Mouse (Mus musculus) embryonic facial prominence, embryonic 10.5 days (tissue): Measurements from ENCODE around the gene Usp35. TPM values are rescaled to one million over a fixed set of nuclear protein-coding genes. Genes with fewer than 3 reads are reported as not detected.

Experiments used
- DNase-seq: peaks from one replicate; pipeline ENCODE4 v3.0.0-alpha.2; 2017; ENCODE audit warnings: low spot score
- H3K27ac ChIP-seq: fragments of 300-500 bp; sonication (generic); replicated peaks from 2 replicates; pipeline ENCODE4 v1.5.1; 2016; ENCODE audit warnings: mild to moderate bottlenecking
- H3K27me3 ChIP-seq: fragments of 300-500 bp; sonication (generic); replicated peaks from 2 replicates; pipeline ENCODE4 v1.6.1; 2016; ENCODE audit warnings: low read depth, mild to moderate bottlenecking; ENCODE audit not compliant: poor library complexity, severe bottlenecking
- H3K36me3 ChIP-seq: fragments of 300-500 bp; sonication (generic); replicated peaks from 2 replicates; pipeline ENCODE4 v1.6.1; 2016; ENCODE audit warnings: mild to moderate bottlenecking, moderate library complexity
- H3K4me1 ChIP-seq: fragments of 300-500 bp; sonication (generic); 2 replicates; pipeline ENCODE4 v1.6.1; 2016
- H3K4me3 ChIP-seq: fragments of 300-500 bp; sonication (generic); 2 replicates; pipeline ENCODE4 v1.5.1; 2016; ENCODE audit warnings: mild to moderate bottlenecking, moderate library complexity
- H3K9me3 ChIP-seq: fragments of 300-500 bp; sonication (generic); 2 replicates; pipeline ENCODE4 v1.6.1; 2016; ENCODE audit warnings: mild to moderate bottlenecking
- WGBS: fragments of 180-500 bp; shearing (Covaris S2); methylation state at CpG from one replicate; pipeline ENCODE4 v1.1.7; 2016; 5-methylcytosine and 5-hydroxymethylcytosine counted together
- polyA plus RNA-seq: library from polyadenylated mRNA; unstranded; fragments of >200 nt; fragmentation: Nextera tagmentation; extraction: Ambion mirVana; gene quantifications from 2 replicates; pipeline ENCODE4 v1.2.1, GENCODE M21; 2016

Gene Usp35
- polyA plus RNA-seq, 1 experiment from 2014 or later: 1.8 TPM

- WGBS: 83% methylated on average over 5 of the region's 5 CpGs
- no peaks in the 10 kb centered on the region for H3K36me3 ChIP-seq
- no peak overlapping the region for H3K4me3 ChIP-seq
- no peak overlapping the region for H3K27ac ChIP-seq
- H3K4me1 ChIP-seq: 0 out of 2 replicates have a peak, but pooled peaks cover 4% of the 10 kb centered on the region
- no peaks in the 10 kb centered on the region for H3K9me3 ChIP-seq
- no peaks in the 10 kb centered on the region for H3K27me3 ChIP-seq
- DNase-seq: no peak
Measured at GRCm38 (mm10) chr7:97356253-97356652, 24.4 kb upstream of the Usp35 start.

GRCm38 (mm10) chr7:97355068-97355841 is 23.4 kb upstream of the Usp35 start:
- H3K27ac ChIP-seq: no peak overlapping the region
- WGBS: 48% methylated on average over 13 of the region's 13 CpGs
- no peaks in the 10 kb centered on the region for H3K27me3 ChIP-seq
- H3K9me3 ChIP-seq: no peaks in the 10 kb centered on the region
- H3K4me3 ChIP-seq: no peak overlapping the region
- H3K36me3 ChIP-seq: no peaks in the 10 kb centered on the region
- 0 out of 2 replicates have a peak, but pooled peaks cover 4% of the 10 kb centered on the region for H3K4me1 ChIP-seq
- DNase-seq: no peak

DNA sequence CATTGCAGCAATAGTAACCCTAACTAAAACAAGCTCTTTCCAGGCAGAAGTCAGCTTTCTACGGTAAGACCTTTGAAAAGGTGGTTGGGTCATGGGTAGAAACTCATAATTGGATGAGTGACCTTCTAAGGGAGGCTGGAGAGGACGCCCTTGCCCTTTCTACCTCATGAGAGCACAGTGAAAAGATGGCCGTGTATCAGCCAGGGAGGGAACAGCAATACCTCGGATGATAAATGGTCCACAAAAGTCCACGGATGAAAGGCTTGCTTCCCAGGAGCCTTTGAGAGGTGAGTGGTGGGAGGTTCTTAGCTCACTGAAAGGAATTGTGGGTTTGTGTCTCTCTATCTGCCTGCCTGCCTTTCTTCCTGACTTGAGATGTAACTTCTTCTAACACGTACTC is 21.5 kb upstream of the Usp35 start:
- H3K27me3 ChIP-seq: no peaks in the 10 kb centered on the region
- DNase-seq: no peak
- 88% methylated on average over 6 of the region's 6 CpGs for WGBS

DNA sequence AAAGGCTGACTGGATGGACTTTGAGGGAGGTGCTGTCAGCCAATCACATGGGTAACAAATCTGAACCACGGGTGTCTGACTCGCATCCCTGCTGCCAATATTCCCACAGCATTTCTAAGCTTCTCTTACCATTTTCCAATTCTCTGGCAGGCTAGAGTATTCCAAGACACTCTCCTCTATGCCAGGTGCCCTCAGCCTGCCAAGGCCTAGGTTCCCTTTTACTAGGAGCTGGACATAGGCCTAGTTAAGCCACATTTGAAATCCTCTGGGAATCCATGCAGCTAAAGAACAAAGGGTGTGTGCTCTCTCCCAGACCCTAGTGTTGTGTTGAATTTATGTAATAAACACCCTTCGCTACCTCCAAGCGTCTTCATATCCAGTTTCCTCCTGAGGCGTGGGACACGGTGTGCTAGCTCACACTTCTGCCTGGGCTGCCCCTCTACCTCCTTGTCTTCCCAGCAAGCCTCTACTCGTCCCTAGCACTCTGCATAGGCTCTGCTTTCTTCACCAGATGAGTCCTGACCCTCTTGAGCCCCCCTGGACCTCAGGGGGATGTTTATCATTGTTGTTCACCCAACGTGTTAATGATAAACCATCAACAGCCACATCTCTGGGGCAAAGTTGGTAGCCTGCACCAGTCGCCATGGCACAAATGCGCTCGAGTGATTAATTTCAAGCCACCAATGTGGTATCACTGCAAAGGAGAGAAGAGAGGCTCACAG is 20.1 kb upstream of the Usp35 start:
- Histone ChIP-seq H3K4me1 (0 out of 2 replicates have a peak, but pooled peaks cover 4% of the 10 kb centered on the region), H3K4me3 (no peak overlapping the region), H3K9me3 (no peaks in the 10 kb centered on the region), H3K27ac (no peak overlapping the region), H3K27me3 (no peaks in the 10 kb centered on the region), H3K36me3 (no peaks in the 10 kb centered on the region)
- DNase-seq: no peak
- WGBS: 87% methylated on average over 11 of the region's 11 CpGs

More for the DNA sequence above, 21.5 kb upstream of the Usp35 start:
- no peaks in the 10 kb centered on the region for H3K36me3 ChIP-seq
- no peaks in the 10 kb centered on the region for H3K9me3 ChIP-seq
- no peak overlapping the region for H3K27ac ChIP-seq
- H3K4me3 ChIP-seq: no peak overlapping the region
- H3K4me1 ChIP-seq: 0 out of 2 replicates have a peak, but pooled peaks cover 4% of the 10 kb centered on the region

GRCm38 (mm10) chr7:97350891-97351290 is 19.1 kb upstream of the Usp35 start:
- no peak overlapping the region for H3K4me3 ChIP-seq
- 0 out of 2 replicates have a peak, but pooled peaks cover 6% of the 10 kb centered on the region for H3K4me1 ChIP-seq
- WGBS: 89% methylated on average over 5 of the region's 5 CpGs
- no peaks in the 10 kb centered on the region for H3K9me3 ChIP-seq
- DNase-seq: no peak
- H3K36me3 ChIP-seq: no peaks in the 10 kb centered on the region
- no peak overlapping the region for H3K27ac ChIP-seq
- no peaks in the 10 kb centered on the region for H3K27me3 ChIP-seq

- no peaks in the 10 kb centered on the region for H3K36me3 ChIP-seq
- H3K4me1 ChIP-seq: 0 out of 2 replicates have a peak, but pooled peaks cover 2% of the 10 kb centered on the region
- DNase-seq: no peak
- H3K27ac ChIP-seq: no peak overlapping the region
- 88% methylated on average over 6 of the region's 6 CpGs for WGBS
- H3K9me3 ChIP-seq: no peaks in the 10 kb centered on the region
- no peak overlapping the region for H3K4me3 ChIP-seq
- no peaks in the 10 kb centered on the region for H3K27me3 ChIP-seq
Measured at GRCm38 (mm10) chr7:97349438-97349837, 17.6 kb upstream of the Usp35 start.

DNA sequence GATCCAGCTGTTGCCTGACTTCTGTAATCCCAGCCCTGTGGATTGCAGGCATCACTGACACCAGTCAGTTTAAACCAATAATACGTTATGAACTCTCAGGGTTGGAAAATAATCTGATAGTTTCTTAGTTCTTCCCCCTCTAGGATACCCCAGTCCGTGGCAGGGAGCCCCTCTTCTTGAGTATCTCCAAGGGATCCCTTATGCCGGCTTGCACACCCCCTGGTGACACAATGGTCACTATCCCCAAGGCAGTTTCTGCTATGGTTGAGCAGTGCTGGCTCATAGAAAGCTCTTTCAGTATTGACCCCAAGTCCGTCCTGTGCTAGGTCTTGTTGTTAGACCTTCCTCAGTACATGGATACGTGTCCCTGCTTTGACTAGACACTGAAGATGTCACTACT is 17.0 kb upstream of the Usp35 start:
- 82% methylated on average over 5 of the region's 5 CpGs for WGBS
- no peak for DNase-seq
- 0 out of 2 replicates have a peak, but pooled peaks cover 2% of the 10 kb centered on the region for H3K4me1 ChIP-seq
- H3K27ac ChIP-seq: no peak overlapping the region
- no peaks in the 10 kb centered on the region for H3K36me3 ChIP-seq
- H3K27me3 ChIP-seq: no peaks in the 10 kb centered on the region
- H3K9me3 ChIP-seq: no peaks in the 10 kb centered on the region
- H3K4me3 ChIP-seq: no peak overlapping the region

GRCm38 (mm10) chr7:97348318-97348717 is 16.5 kb upstream of the Usp35 start:
- Histone ChIP-seq H3K9me3 (no peaks in the 10 kb centered on the region), H3K4me1 (0 out of 2 replicates have a peak, but pooled peaks cover 5% of the 10 kb centered on the region), H3K36me3 (no peaks in the 10 kb centered on the region), H3K27me3 (no peaks in the 10 kb centered on the region), H3K4me3 (no peak overlapping the region), H3K27ac (no peak overlapping the region)
- no peak for DNase-seq
- WGBS: 82% methylated on average over 3 of the region's 3 CpGs

- 94% methylated on average over 15 of the region's 15 CpGs for WGBS
- no peak for DNase-seq
- no peaks in the 10 kb centered on the region for H3K27me3 ChIP-seq
- H3K9me3 ChIP-seq: no peaks in the 10 kb centered on the region
- H3K27ac ChIP-seq: no peak overlapping the region
- H3K4me3 ChIP-seq: no peak overlapping the region
- H3K36me3 ChIP-seq: no peaks in the 10 kb centered on the region
- H3K4me1 ChIP-seq: 0 out of 2 replicates have a peak, but pooled peaks cover 5% of the 10 kb centered on the region
Measured at GRCm38 (mm10) chr7:97347464-97347863, 15.6 kb upstream of the Usp35 start.

DNA sequence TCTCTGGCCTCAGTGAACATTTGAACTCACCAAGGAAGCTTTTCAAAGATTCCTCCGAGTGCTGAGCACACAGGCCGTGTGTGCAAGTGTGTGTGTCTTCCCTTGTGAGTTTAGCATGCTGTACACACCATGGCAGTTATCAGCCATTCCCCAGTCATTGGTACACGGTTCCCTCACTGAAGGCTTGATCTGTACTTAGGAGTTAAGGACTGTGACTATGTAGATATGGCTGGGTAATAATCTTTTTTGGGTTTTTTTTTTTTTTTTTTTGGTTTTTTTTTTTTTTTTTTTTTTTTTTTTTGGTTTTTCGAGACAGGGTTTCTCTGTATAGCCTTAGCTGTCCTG is 15.0 kb upstream of the Usp35 start:
- DNase-seq: no peak
- no peaks in the 10 kb centered on the region for H3K9me3 ChIP-seq
- 0 out of 2 replicates have a peak, but pooled peaks cover 5% of the 10 kb centered on the region for H3K4me1 ChIP-seq
- H3K36me3 ChIP-seq: no peaks in the 10 kb centered on the region
- H3K27ac ChIP-seq: no peak overlapping the region
- no peaks in the 10 kb centered on the region for H3K27me3 ChIP-seq
- H3K4me3 ChIP-seq: no peak overlapping the region
- 92% methylated on average over 3 of the region's 4 CpGs for WGBS

- no peak overlapping the region for H3K4me3 ChIP-seq
- no peak overlapping the region for H3K27ac ChIP-seq
- DNase-seq: no peak
- no peaks in the 10 kb centered on the region for H3K27me3 ChIP-seq
- WGBS: 79% methylated on average over 9 of the region's 9 CpGs
- H3K9me3 ChIP-seq: no peaks in the 10 kb centered on the region
- H3K4me1 ChIP-seq: peaks cover 8% of the 10 kb centered on the region
- no peaks in the 10 kb centered on the region for H3K36me3 ChIP-seq
Measured at GRCm38 (mm10) chr7:97346111-97346821, 14.4 kb upstream of the Usp35 start.

- no peaks in the 10 kb centered on the region for H3K9me3 ChIP-seq
- no peaks in the 10 kb centered on the region for H3K27me3 ChIP-seq
- WGBS: 69% methylated on average over 10 of the region's 10 CpGs
- no peak for DNase-seq
- H3K27ac ChIP-seq: no peak overlapping the region
- H3K4me3 ChIP-seq: no peak overlapping the region
- no peaks in the 10 kb centered on the region for H3K36me3 ChIP-seq
- H3K4me1 ChIP-seq: peaks cover 9% of the 10 kb centered on the region
Measured at GRCm38 (mm10) chr7:97345229-97345871, 13.5 kb upstream of the Usp35 start.
